Mouse (Mus musculus) ES-E14 (cell line): Measurements from ENCODE around the gene Cpn1. TPM values are rescaled to one million over a fixed set of nuclear protein-coding genes. Genes with fewer than 3 reads are reported as not detected.

Source experiments
- DNase-seq: peaks from one replicate; pipeline ENCODE4 v3.0.0-alpha.2; 2013; ENCODE audit warnings: low read depth, low spot score
- H3K27ac ChIP-seq: 2 replicates; pipeline ENCODE4 v1.5.1; 2012; ENCODE audit warnings: low read depth, mild to moderate bottlenecking, low read length, moderate library complexity, mixed read lengths; ENCODE audit not compliant: poor library complexity, insufficient read depth, severe bottlenecking
- H3K36me3 ChIP-seq: 2 replicates; pipeline ENCODE4 v1.6.1; 2012; ENCODE audit warnings: mild to moderate bottlenecking, low read length, moderate library complexity, mixed read lengths; ENCODE audit not compliant: control insufficient read depth, poor library complexity, insufficient read depth, severe bottlenecking
- H3K4me1 ChIP-seq, 2 experiments: fragments of 150-350 bp in 1 of 2; sonication (generic) in 1 of 2; 2 replicates each; pipeline ENCODE4 v1.6.1; 2012; ENCODE audit warnings: low read length in 2 of 2, mild to moderate bottlenecking in 1 of 2, mixed read lengths in 1 of 2; ENCODE audit not compliant: control insufficient read depth in 2 of 2, insufficient read depth in 2 of 2, poor library complexity in 1 of 2
- H3K4me3 ChIP-seq, 2 experiments: fragments of 150-350 bp in 1 of 2; sonication (generic) in 1 of 2; 2 replicates each; pipeline ENCODE4 v1.5.1; 2012; ENCODE audit warnings: low read length in 2 of 2, low read depth in 1 of 2, mild to moderate bottlenecking in 1 of 2, mixed read lengths in 1 of 2; ENCODE audit not compliant: insufficient read depth in 1 of 2, poor library complexity in 1 of 2, severe bottlenecking in 1 of 2
- H3K9ac ChIP-seq: 2 replicates; pipeline ENCODE4 v1.6.1; 2012; ENCODE audit warnings: low read depth, mild to moderate bottlenecking, low read length, mixed read lengths; ENCODE audit not compliant: poor library complexity, insufficient read depth, severe bottlenecking
- H3K9me3 ChIP-seq: fragments of 150-350 bp; sonication (generic); 2 replicates; pipeline ENCODE4 v1.6.1; 2012; ENCODE audit warnings: low read depth, mild to moderate bottlenecking, low read length; ENCODE audit not compliant: control insufficient read depth, insufficient read depth
- CHD2 ChIP-seq: IDR thresholded peaks from 2 replicates; pipeline ENCODE4 v1.6.1; 2014; ENCODE audit warnings: mild to moderate bottlenecking, low read depth, low read length, inconsistent platforms
- HCFC1 ChIP-seq: IDR thresholded peaks from 2 replicates; pipeline ENCODE4 v1.6.1; 2012; ENCODE audit warnings: low read length, inconsistent platforms, borderline replicate concordance; ENCODE audit not compliant: insufficient read depth
- MAFK ChIP-seq: IDR thresholded peaks from 2 replicates; pipeline ENCODE4 v1.6.1; 2014; ENCODE audit warnings: mild to moderate bottlenecking, low read depth, low read length, inconsistent platforms; ENCODE audit not compliant: insufficient read depth
- ZC3H11A ChIP-seq: IDR thresholded peaks from 2 replicates; pipeline ENCODE4 v1.6.1; 2012; ENCODE audit warnings: low read depth, mild to moderate bottlenecking, inconsistent platforms, low read length, borderline replicate concordance
- ZNF384 ChIP-seq: IDR thresholded peaks from 2 replicates; pipeline ENCODE4 v1.6.1; 2012; ENCODE audit warnings: low read depth, low read length, inconsistent platforms
- in situ Hi-C, 2 experiments: fragments of 600-800 bp; cut with MboI; formaldehyde crosslinking; loops; one replicate each; pipeline ENCODE4 v1.15.1; 2025; ENCODE audit warnings: low sequenced_read_pairs in 2 of 2, inconsistent platforms in 1 of 2; ENCODE audit not compliant: unreplicated experiment in 2 of 2
- total RNA-seq: library from RNA; depleted of rRNA; stranded (reverse); fragments of 300-350 nt; gene quantifications from 2 replicates; pipeline ENCODE4 v1.2.3, GENCODE M21; 2012

Gene Cpn1
- total RNA-seq, 1 experiment = 11.8 TPM

GRCm38 (mm10) chr19:44026956-44027530 is 40.7 kb upstream of the Cpn1 start:
- DNase-seq = peak; percentile 34
- in situ Hi-C loops = no loop called here
- TF ChIP-seq ZNF384 (no peak), MAFK (no peak), CHD2 (no peak), HCFC1 (no peak)
- H3K9me3 ChIP-seq = no peaks in the 10 kb centered on the region
- peaks cover 2 to 8% of the 10 kb centered on the region in 2 experiments; a peak in 2 of 4 replicates for H3K4me1 ChIP-seq
- no peak overlapping the region for H3K27ac ChIP-seq
- H3K9ac ChIP-seq = no peak overlapping the region
- no peak overlapping the region for H3K4me3 ChIP-seq
- no peaks in the 10 kb centered on the region for H3K36me3 ChIP-seq

- in situ Hi-C loops = no loop called here
- H3K36me3 ChIP-seq = no peaks in the 10 kb centered on the region
Observed at GRCm38 (mm10) chr19:44024921-44025585, 38.7 kb upstream of the Cpn1 start.

GRCm38 (mm10) chr19:44023066-44023465 is 36.7 kb upstream of the Cpn1 start:
- Histone ChIP-seq H3K4me1 (peaks cover 2 to 8% of the 10 kb centered on the region in 2 experiments; a peak in 2 of 4 replicates), H3K36me3 (no peaks in the 10 kb centered on the region), H3K4me3 (no peak overlapping the region), H3K9me3 (no peaks in the 10 kb centered on the region), H3K9ac (no peak overlapping the region), H3K27ac (no peak overlapping the region)
- TF ChIP-seq ZC3H11A (no peak), MAFK (no peak), HCFC1 (no peak), CHD2 (no peak), ZNF384 (no peak)
- in situ Hi-C loops = no loop called here
- DNase-seq = peak; percentile 46

More at GRCm38 (mm10) chr19:44024921-44025585, 38.7 kb upstream of the Cpn1 start:
- Histone ChIP-seq H3K9ac (no peak overlapping the region), H3K9me3 (no peaks in the 10 kb centered on the region), H3K4me1 (peaks cover 2 to 8% of the 10 kb centered on the region in 2 experiments; a peak in 2 of 4 replicates), H3K27ac (no peak overlapping the region), H3K4me3 (no peak overlapping the region)
- TF ChIP-seq ZC3H11A = no peak
- TF ChIP-seq CHD2 = no peak
- TF ChIP-seq HCFC1 = no peak
- TF ChIP-seq ZNF384 = no peak
- TF ChIP-seq MAFK = no peak
- no peak for DNase-seq

GRCm38 (mm10) chr19:44021502-44021901 is 35.1 kb upstream of the Cpn1 start:
- Histone ChIP-seq H3K9ac (no peak overlapping the region), H3K36me3 (no peaks in the 10 kb centered on the region), H3K27ac (no peak overlapping the region), H3K4me1 (peaks cover 0 to under 1% of the 10 kb centered on the region in 2 experiments; a peak in 1 of 4 replicates), H3K4me3 (no peak overlapping the region), H3K9me3 (no peaks in the 10 kb centered on the region)
- TF ChIP-seq ZNF384 (no peak), CHD2 (no peak), HCFC1 (no peak)
- in situ Hi-C loops = no loop called here
- DNase-seq = no peak

GRCm38 (mm10) chr19:44019739-44020138 is 33.4 kb upstream of the Cpn1 start:
- H3K9ac ChIP-seq = no peak overlapping the region
- TF ChIP-seq MAFK (no peak), HCFC1 (no peak), CHD2 (no peak), ZNF384 (no peak), ZC3H11A (no peak)
- in situ Hi-C loops = no loop called here

More at GRCm38 (mm10) chr19:44019739-44020138, 33.4 kb upstream of the Cpn1 start:
- Histone ChIP-seq H3K27ac (no peak overlapping the region), H3K9me3 (no peaks in the 10 kb centered on the region), H3K4me1 (no peaks in the 10 kb centered on the region; a peak in 1 of 4 replicates), H3K36me3 (no peaks in the 10 kb centered on the region), H3K4me3 (no peak overlapping the region)
- DNase-seq = no peak
